Mouse (Mus musculus): ENCODE results near the gene Olfr566. TPM values are rescaled to one million over a fixed set of nuclear protein-coding genes. Genes with fewer than 3 reads are reported as not detected.

Olfr566 gene
- total RNA-seq (2012; rRNA removed), result not detected in 2 replicates
- polyA plus RNA-seq (2012; ENCODE audit: insufficient read depth in 1 of 2, insufficient read length in 2 of 2, low read depth in 1 of 2, low replicate concordance in 2 of 2, missing spikeins in 1 of 2), result not detected

- no peaks in the 10 kb centered on the region for H3K4me1 ChIP-seq (ENCODE audit: control insufficient read depth in 1 of 2, insufficient read depth in 2 of 2, low read length in 2 of 2)
- no peaks in the 10 kb centered on the region for H3K27me3 ChIP-seq (ENCODE audit: control insufficient read depth in 1 of 2, insufficient read depth in 2 of 2, low read length in 2 of 2)
- no peak within 1 kb of the TSS for H3K27ac ChIP-seq (ENCODE audit: control insufficient read depth, low read depth, low read length)
- no peaks in the 10 kb centered on the region for H3K79me2 ChIP-seq (ENCODE audit: control insufficient read depth, insufficient read depth, low read length, poor library complexity)
- TF ChIP-seq MEF2A (IDR thresholded peaks at IDR 0.05; ENCODE audit: extremely low read depth, insufficient replicate concordance, low read depth, low read length, poor library complexity, severe bottlenecking) (no peak), ZMIZ1 (IDR thresholded peaks at IDR 0.05; ENCODE audit: low read depth, low read length) (no peak), RCOR1 (IDR thresholded peaks at IDR 0.05; ENCODE audit: low read depth, low read length) (no peak), MXI1 (IDR thresholded peaks at IDR 0.05; ENCODE audit: low read depth, low read length) (no peak), USF1 (IDR thresholded peaks at IDR 0.05; ENCODE audit: low read depth, low read length) (no peak), ELF1 (IDR thresholded peaks at IDR 0.05; ENCODE audit: low read depth, low read length) (no peak), SIN3A (IDR thresholded peaks at IDR 0.05; ENCODE audit: low read length) (no peak), RAD21 (IDR thresholded peaks at IDR 0.05; ENCODE audit: low read depth, low read length) (no peak), TCF12 (IDR thresholded peaks at IDR 0.05; ENCODE audit: low read depth, low read length) (no peak), SMC3 (IDR thresholded peaks at IDR 0.05; ENCODE audit: low read depth, low read length) (no peak), CHD1 (IDR thresholded peaks at IDR 0.05; ENCODE audit: low read depth, low read length) (no peak), E2F4 (IDR thresholded peaks at IDR 0.05; ENCODE audit: borderline replicate concordance, low read depth, low read length) (no peak), ZKSCAN1 (IDR thresholded peaks at IDR 0.05; ENCODE audit: low read depth, low read length) (no peak)
- H3K36me3 ChIP-seq (ENCODE audit: control insufficient read depth in 1 of 2, insufficient read depth in 2 of 2, low read length in 2 of 2), result no peaks in the 10 kb centered on the region
- no peak for DNase-seq (ENCODE audit: low read depth, low spot score)
- H3K9me3 ChIP-seq (replicated peaks; ENCODE audit: insufficient read depth, low read length), result no peaks in the 10 kb centered on the region
- H3K4me3 ChIP-seq (ENCODE audit: control insufficient read depth in 1 of 2, insufficient read depth in 1 of 2, low read depth in 2 of 2, low read length in 2 of 2), result no peak within 1 kb of the TSS
- no peak within 1 kb of the TSS for H3K9ac ChIP-seq (ENCODE audit: control insufficient read depth, low read depth, low read length, poor library complexity, severe bottlenecking)
Observed at GRCm38 (mm10) chr7:102858665-102859064, at the start of gene Olfr566. Gene Olfr566 (minus strand): TSS chr7:102858765.

GRCm38 (mm10) chr7:102890782-102891181 lies 32.2 kb upstream of the Olfr566 start, which contains the start of gene Olfr569:
Gene Olfr569 (minus strand): TSS chr7:102890882.
- Histone ChIP-seq H3K79me2 (ENCODE audit: control insufficient read depth, insufficient read depth, low read length, poor library complexity) (no peaks in the 10 kb centered on the region), H3K9me3 (replicated peaks; ENCODE audit: insufficient read depth, low read length) (no peaks in the 10 kb centered on the region), H3K36me3 (ENCODE audit: control insufficient read depth in 1 of 2, insufficient read depth in 2 of 2, low read length in 2 of 2) (no peaks in the 10 kb centered on the region), H3K27me3 (ENCODE audit: control insufficient read depth in 1 of 2, insufficient read depth in 2 of 2, low read length in 2 of 2) (no peaks in the 10 kb centered on the region; a peak in 1 of 4 replicates), H3K4me3 (ENCODE audit: control insufficient read depth in 1 of 2, insufficient read depth in 1 of 2, low read depth in 2 of 2, low read length in 2 of 2) (no peak within 1 kb of the TSS), H3K9ac (ENCODE audit: control insufficient read depth, low read depth, low read length, poor library complexity, severe bottlenecking) (no peak within 1 kb of the TSS), H3K4me1 (ENCODE audit: control insufficient read depth in 1 of 2, insufficient read depth in 2 of 2, low read length in 2 of 2) (no peaks in the 10 kb centered on the region), H3K27ac (ENCODE audit: control insufficient read depth, low read depth, low read length) (no peak within 1 kb of the TSS)
- TF ChIP-seq ZC3H11A (IDR thresholded peaks at IDR 0.05; ENCODE audit: low read depth, low read length) (no peak), NELFE (IDR thresholded peaks at IDR 0.05; ENCODE audit: low read depth, low read length) (no peak), MAZ (IDR thresholded peaks at IDR 0.05; ENCODE audit: low read depth, low read length) (no peak), MEF2A (IDR thresholded peaks at IDR 0.05; ENCODE audit: extremely low read depth, insufficient replicate concordance, low read depth, low read length, poor library complexity, severe bottlenecking) (no peak), TBP (IDR thresholded peaks at IDR 0.05; ENCODE audit: low read depth, low read length) (no peak), UBTF (IDR thresholded peaks at IDR 0.05; ENCODE audit: borderline replicate concordance, insufficient read depth, low read depth, low read length) (no peak), USF1 (IDR thresholded peaks at IDR 0.05; ENCODE audit: low read depth, low read length) (no peak), HCFC1 (IDR thresholded peaks at IDR 0.05; ENCODE audit: low read depth, low read length) (no peak), POLR2AphosphoS2 (IDR thresholded peaks at IDR 0.05; ENCODE audit: low read length) (no peak), CHD1 (IDR thresholded peaks at IDR 0.05; ENCODE audit: low read depth, low read length) (no peak)
- no peak for DNase-seq (ENCODE audit: low read depth, low spot score)
